Mouse (Mus musculus): ENCODE results near the gene Baz2b. TPM values are rescaled to one million over a fixed set of nuclear protein-coding genes. Genes with fewer than 3 reads are reported as not detected.

Baz2b gene
- polyA plus RNA-seq, 1 experiment from 2014 or later, result 22.1 TPM

DNA sequence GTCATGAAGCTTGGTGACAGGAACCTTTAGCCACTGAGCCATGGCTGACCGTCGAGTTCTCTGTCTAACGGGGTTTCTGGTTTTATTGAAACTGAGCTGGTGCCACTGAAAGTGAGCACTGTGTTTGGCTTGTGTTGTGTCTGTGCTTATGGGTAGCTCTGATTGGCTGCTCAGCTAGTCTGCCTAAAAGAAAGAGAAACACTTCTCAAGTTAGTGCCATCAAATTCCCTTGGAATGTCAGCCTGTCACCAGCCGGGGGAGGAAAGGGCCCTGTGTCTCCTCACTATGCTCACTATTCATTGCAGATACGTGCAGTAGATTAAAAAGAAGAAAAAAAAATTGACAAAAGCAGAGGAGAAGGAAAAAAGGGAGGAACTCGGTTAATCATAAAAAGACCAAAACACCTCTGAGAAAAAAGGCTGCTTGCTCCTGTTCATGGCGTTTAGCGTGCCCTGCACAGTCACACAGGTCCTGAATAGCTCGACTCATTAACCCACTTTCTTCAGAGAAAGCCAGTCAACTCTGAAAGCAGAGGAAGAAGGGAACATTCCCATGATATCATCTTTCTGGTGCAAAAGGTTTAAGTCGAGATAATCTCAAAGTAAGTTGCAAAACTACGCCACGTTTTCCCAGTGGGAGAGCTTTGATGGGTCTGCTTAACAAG, 93.6 kb downstream of the Baz2b start:
- no peaks in the 10 kb centered on the region for H3K9me3 ChIP-seq (replicated peaks)
- no peak overlapping the region for H3K4me2 ChIP-seq
- ATAC-seq, result no peak
- no peak overlapping the region for H3K4me3 ChIP-seq
- H3K27me3 ChIP-seq (replicated peaks), result no peaks in the 10 kb centered on the region
- H3K4me1 ChIP-seq, result peaks cover 35% of the 10 kb centered on the region
- H3K27ac ChIP-seq, result no peak overlapping the region
- H3K36me3 ChIP-seq, result peaks cover 6% of the 10 kb centered on the region
- 65% methylated on average over 12 of the region's 12 CpGs for WGBS (ENCODE audit: insufficient replicate concordance)
- H3K9ac ChIP-seq, result no peak overlapping the region

DNA sequence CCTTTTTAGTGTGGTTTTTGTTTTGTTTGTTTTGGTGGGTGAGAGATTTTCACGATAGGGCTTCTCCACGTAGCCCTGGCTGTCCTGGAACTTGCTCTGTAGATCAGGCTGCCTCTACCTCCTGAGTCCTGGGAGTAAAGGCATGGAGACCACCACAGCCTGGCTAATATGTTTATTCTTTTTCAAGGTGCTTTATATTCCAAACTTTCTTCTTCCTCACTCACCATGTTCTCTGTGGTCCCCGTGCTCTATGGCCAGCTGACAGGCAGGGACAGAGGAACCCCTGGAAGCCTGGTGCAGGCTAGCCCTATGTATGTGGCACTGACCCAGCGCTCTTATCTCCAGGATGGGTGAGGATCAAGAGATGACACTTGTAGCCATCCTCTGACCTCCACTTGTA, 94.7 kb downstream of the Baz2b start:
- no peak overlapping the region for H3K4me3 ChIP-seq
- WGBS (ENCODE audit: insufficient replicate concordance), result 69% methylated on average over 4 of the region's 4 CpGs
- H3K27ac ChIP-seq, result no peak overlapping the region
- no peak overlapping the region for H3K4me2 ChIP-seq
- H3K9ac ChIP-seq, result no peak overlapping the region
- H3K4me1 ChIP-seq, result peaks cover 24% of the 10 kb centered on the region
- H3K36me3 ChIP-seq, result peaks cover 10% of the 10 kb centered on the region
- H3K27me3 ChIP-seq (replicated peaks), result no peaks in the 10 kb centered on the region
- no peak for ATAC-seq
- no peaks in the 10 kb centered on the region for H3K9me3 ChIP-seq (replicated peaks)

DNA sequence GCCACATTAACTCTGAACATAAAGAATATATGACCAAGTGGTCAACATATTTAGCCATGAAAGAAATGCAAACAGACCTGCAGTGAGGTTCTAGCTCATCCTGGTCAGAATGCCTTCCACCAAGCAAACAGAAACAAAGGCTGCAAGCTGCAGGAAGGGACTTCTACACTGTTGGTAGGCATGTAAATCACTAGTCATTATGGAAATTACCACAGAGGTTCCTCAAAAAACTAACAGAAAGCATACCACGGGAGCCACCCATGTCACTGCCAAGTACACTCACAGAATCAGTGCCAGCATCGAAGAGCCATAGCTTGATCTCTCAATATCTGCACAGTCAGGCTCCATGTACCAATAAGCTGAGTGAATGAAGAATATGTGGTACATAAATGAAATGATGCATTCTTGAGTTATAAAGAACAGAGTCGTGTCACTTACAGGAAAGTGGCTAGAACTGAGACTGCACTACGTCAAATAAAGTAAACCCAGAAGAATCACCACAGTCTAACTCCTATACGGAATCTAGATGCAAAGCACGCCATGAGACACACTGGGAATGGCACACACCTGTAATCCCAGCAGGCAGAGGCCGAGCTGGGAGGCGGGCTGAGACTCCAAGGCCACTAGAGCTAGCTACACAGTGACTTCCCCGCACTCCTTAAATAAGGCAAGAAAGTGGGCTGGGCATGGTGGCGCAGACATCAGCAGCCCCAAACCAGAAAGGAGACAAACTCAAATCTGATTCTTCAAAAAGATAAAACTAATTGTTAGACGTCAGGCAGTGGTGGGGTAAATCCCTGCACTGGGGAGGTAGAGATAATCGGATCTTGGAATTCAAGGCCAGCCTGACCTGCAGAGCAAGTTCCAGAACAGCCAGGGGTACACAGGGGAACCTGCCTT, 95.7 kb downstream of the Baz2b start:
- 74% methylated on average over 12 of the region's 12 CpGs for WGBS (ENCODE audit: insufficient replicate concordance)
- no peak for ATAC-seq
- no peaks in the 10 kb centered on the region for H3K9me3 ChIP-seq (replicated peaks)
- no peak overlapping the region for H3K9ac ChIP-seq
- no peak overlapping the region for H3K4me2 ChIP-seq
- no peak overlapping the region for H3K27ac ChIP-seq
- no peaks in the 10 kb centered on the region for H3K27me3 ChIP-seq (replicated peaks)
- no peak overlapping the region for H3K4me3 ChIP-seq
- peaks cover 10% of the 10 kb centered on the region for H3K36me3 ChIP-seq
- H3K4me1 ChIP-seq, result peaks cover 20% of the 10 kb centered on the region

DNA sequence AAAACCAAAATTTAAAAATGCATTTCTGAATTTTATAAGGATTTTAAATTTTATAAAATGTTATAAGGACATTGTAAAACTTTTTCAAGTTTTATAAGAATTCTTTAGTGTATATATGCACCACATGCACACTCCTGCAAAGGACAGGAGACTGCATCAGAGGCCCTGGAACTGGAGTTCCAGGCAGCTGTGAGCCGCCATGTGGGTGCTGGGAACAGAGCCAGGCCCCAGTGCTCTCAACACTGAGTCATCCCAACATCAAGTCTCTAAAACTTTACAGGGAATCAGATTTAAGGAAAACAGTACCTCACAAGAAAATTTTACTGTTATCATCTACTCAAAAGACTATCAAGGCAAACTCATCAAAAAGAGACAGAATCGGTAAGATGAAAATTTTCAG, 97.5 kb downstream of the Baz2b start:
- no peaks in the 10 kb centered on the region for H3K9me3 ChIP-seq (replicated peaks)
- H3K27ac ChIP-seq, result no peak overlapping the region
- H3K4me2 ChIP-seq, result no peak overlapping the region
- 85% methylated on average over 2 of the region's 2 CpGs for WGBS (ENCODE audit: insufficient replicate concordance)
- ATAC-seq, result no peak
- H3K36me3 ChIP-seq, result peaks cover 10% of the 10 kb centered on the region
- H3K4me1 ChIP-seq, result peaks cover 12% of the 10 kb centered on the region
- no peak overlapping the region for H3K4me3 ChIP-seq
- no peaks in the 10 kb centered on the region for H3K27me3 ChIP-seq (replicated peaks)
- H3K9ac ChIP-seq, result no peak overlapping the region

DNA sequence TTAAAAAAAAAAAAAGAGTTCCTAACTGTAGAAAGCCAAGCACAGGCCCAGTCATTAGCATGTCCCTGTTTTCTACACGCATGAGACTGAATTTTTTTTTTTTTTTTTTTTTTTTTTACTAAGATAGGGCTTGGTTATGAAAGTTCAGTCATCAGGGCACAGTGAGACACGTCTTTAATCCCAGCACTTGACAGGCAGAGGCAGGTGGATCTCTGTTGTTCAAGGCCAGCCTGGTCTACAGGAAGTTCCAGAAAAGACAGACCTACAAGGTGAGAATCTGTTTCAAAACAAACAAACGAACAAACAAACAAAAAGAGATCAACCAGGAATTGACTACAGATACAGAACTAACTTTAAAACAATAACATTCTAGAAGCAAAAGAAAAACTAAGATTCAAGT, 100.6 kb downstream of the Baz2b start:
- H3K4me3 ChIP-seq, result no peak overlapping the region
- WGBS (ENCODE audit: insufficient replicate concordance), result 69% methylated on average over 3 of the region's 3 CpGs
- no peaks in the 10 kb centered on the region for H3K27me3 ChIP-seq (replicated peaks)
- no peak overlapping the region for H3K27ac ChIP-seq
- no peak for ATAC-seq
- H3K9me3 ChIP-seq (replicated peaks), result no peaks in the 10 kb centered on the region
- peaks cover 8% of the 10 kb centered on the region for H3K36me3 ChIP-seq
- peaks cover 8% of the 10 kb centered on the region for H3K4me1 ChIP-seq
- H3K9ac ChIP-seq, result no peak overlapping the region
- no peak overlapping the region for H3K4me2 ChIP-seq

DNA sequence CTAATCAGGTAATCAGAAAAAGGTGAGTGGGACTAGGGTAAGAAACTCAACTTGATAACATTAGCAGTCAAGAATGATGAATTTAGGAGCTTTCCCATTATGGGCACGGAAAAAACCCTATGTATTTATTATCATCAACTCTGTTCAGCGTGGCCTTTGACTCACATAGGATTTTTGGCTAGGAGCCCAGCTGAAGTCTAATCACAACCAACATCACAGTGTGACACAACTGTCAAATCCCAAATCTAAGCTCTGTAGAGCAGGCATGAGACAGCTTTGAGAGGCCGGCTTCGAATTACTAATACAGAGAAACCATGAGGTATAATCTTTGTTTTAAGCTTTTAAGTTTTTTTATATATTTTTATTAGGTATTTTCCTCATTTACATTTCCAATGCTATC, 113.0 kb downstream of the Baz2b start:
- H3K9ac ChIP-seq, result no peak overlapping the region
- no peak overlapping the region for H3K4me2 ChIP-seq
- H3K27ac ChIP-seq, result no peak overlapping the region
- no peaks in the 10 kb centered on the region for H3K9me3 ChIP-seq (replicated peaks)
- ATAC-seq, result no peak
- H3K36me3 ChIP-seq, result no peaks in the 10 kb centered on the region
- no peaks in the 10 kb centered on the region for H3K27me3 ChIP-seq (replicated peaks)
- no peaks in the 10 kb centered on the region for H3K4me1 ChIP-seq
- H3K4me3 ChIP-seq, result no peak overlapping the region
- 90% methylated on average over 4 of the region's 4 CpGs for WGBS (ENCODE audit: insufficient replicate concordance)

DNA sequence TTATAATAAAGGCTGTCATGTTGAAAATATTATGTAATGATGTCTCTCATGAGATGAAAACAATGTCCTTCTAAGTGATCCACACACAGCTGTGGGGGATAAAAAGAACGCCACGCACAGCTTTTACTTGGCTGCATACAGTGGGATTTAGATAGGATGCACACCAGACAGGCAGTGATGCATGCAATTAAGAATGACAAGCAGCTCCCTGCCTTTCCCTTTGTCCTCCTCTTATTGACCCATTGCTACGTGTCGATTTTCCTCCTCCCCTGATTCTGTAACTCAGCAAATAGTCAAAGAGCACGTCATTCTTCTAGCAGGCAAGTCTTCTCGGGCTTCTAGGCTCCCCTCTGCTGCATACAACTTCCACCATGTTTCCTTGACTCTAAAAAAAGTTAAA, 119.4 kb downstream of the Baz2b start:
- 74% methylated on average over 6 of the region's 6 CpGs for WGBS (ENCODE audit: insufficient replicate concordance)
- ATAC-seq, result no peak

DNA sequence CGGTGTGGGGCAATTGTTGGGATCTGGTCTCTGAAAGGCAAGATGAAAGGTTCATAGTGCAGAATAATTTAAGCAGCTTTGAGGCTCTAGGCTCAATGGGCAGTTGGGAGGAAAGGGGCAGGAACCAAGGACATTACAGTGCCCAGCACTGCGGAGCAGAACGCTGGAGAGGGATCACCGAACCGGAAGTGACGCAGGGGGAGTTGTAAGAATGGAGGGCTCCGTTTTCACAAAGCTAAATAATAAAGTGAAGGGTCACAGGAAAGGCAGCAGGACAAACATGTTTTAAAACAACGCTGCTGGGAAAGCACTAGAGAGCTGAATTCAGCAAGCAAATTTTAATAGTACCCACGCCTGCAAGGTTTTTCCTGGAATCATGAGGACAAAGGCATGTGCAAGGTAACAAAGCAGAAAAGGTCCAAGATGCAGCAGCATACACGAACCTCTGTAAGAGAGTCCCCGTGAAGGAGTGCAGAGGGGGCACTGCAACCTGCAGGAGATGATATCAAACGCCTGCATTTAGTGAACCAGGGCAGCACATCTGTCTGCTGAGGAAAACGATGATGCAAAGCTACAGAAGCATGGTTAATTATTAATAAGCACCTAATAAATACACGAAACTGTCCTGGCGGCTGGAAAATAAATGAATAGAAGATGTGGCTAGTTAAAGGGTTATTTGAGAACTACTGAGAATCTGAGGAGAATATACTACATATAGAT, 120.0 kb downstream of the Baz2b start:
- Histone ChIP-seq H3K9ac (no peak overlapping the region), H3K4me2 (peak overlapping the region; percentile 7; the same call in 1 of the 2 replicates), H3K4me3 (no peak overlapping the region), H3K27ac (no peak overlapping the region), H3K9me3 (replicated peaks) (no peaks in the 10 kb centered on the region), H3K36me3 (no peaks in the 10 kb centered on the region), H3K4me1 (peaks cover 10% of the 10 kb centered on the region; the same call in 1 of the 2 replicates), H3K27me3 (replicated peaks) (no peaks in the 10 kb centered on the region)
- 71% methylated on average over 15 of the region's 15 CpGs for WGBS (ENCODE audit: insufficient replicate concordance)
- no peak for ATAC-seq

More for the DNA sequence above, 119.4 kb downstream of the Baz2b start:
- Histone ChIP-seq H3K9me3 (replicated peaks) (no peaks in the 10 kb centered on the region), H3K27me3 (replicated peaks) (no peaks in the 10 kb centered on the region), H3K4me2 (no peak overlapping the region), H3K4me3 (no peak overlapping the region), H3K4me1 (peaks cover 10% of the 10 kb centered on the region; the same call in 1 of the 2 replicates), H3K9ac (no peak overlapping the region), H3K36me3 (no peaks in the 10 kb centered on the region), H3K27ac (peak overlapping the region; percentile 4; the same call in 1 of the 2 replicates)

DNA sequence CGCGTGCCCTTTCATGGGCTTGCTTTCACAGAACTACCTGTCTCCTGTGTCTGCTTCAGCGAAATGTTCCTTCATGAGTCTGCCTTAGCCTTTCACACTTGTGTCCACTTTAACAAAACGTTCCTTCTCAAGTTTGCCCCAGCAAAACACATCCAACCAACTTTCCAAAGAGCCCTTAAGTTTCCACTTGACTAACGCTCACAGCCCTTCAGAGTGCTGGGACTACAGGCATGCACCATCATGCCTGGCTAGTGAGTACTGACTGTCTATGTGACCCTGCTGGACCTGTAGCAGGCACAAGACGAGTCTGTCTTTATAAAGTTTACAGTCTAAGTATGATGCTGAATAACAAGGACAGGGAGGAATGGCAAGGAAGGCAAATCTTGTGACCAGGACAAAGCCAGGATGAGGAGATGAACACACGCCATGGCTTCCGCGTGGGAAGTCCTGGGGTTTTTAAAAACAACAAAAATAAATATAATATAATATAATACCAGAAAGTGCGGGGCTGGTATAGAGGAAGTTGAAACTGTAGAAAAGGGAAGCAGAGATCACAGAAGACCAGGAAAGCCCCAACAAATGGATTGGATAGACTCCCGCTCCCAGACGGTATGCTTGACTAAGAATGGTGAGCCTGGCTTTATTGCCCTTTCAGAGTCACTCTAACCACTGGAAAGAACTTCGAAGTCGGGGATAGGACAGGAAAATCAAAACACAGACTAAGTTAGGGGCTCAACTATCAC, 120.7 kb downstream of the Baz2b start:
- Histone ChIP-seq H3K9ac (no peak overlapping the region), H3K27me3 (replicated peaks) (no peaks in the 10 kb centered on the region), H3K4me3 (no peak overlapping the region), H3K4me1 (peaks cover 10% of the 10 kb centered on the region; the same call in 1 of the 2 replicates), H3K9me3 (replicated peaks) (no peaks in the 10 kb centered on the region), H3K27ac (no peak overlapping the region), H3K36me3 (no peaks in the 10 kb centered on the region), H3K4me2 (no peak overlapping the region)
- ATAC-seq, result no peak
- 82% methylated on average over 14 of the region's 14 CpGs for WGBS (ENCODE audit: insufficient replicate concordance)

DNA sequence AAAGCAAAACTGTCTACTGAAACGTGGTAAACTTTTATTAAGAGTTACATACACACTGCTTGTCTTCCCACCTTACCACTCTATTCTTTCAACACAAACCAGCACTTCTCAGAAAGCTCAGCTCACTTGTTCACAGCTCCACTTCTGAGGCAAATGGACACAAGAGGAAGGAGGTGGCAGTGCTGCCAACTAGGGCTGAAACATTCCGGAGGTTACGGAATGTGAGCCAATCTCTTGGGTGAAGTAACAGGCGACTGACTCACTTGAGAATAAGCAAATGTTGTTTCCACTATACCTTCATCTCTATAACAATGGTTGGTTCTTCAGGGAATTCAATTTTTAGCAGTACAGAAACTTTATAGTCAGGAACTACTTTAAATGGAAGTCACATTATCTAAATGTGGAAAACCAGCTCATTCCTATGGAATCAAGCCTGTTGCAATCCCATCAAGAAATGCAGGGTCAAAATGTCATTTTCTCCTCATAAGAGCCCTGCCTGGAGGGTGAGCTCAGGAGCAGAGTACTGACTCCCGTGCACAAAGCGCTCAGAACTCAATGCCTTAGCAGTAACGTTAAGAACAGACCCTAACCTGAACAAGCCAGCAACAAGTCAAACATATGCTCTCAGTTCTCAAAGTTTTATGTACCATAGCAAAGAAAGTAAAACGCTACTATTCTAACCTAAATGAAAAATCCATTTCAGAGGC, 123.3 kb downstream of the Baz2b start:
- Histone ChIP-seq H3K4me1 (peaks cover 20% of the 10 kb centered on the region), H3K9ac (no peak overlapping the region), H3K4me3 (no peak overlapping the region), H3K36me3 (no peaks in the 10 kb centered on the region), H3K4me2 (no peak overlapping the region), H3K27ac (no peak overlapping the region), H3K9me3 (replicated peaks) (no peaks in the 10 kb centered on the region), H3K27me3 (replicated peaks) (no peaks in the 10 kb centered on the region)
- ATAC-seq, result no peak
- WGBS (ENCODE audit: insufficient replicate concordance), result 72% methylated on average over 8 of the region's 8 CpGs

DNA sequence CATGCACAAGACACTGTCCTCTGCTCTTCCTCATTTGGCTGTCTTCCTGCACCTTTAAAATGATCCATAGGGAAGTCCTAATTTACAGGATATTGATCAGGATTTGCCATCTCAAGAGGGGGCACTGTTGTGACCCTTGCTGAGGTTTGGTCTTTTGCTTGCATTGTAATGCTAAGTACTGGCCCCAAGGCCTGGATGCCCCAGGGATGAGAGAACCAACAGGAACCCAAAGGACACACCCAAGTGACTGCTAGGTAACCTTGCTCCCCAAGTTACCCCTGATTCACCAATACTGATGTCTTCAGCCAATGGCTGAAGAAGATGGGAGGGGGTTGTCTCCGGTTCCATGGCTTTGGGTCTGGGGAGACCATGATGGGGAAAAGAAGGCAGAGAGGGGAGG, 124.8 kb downstream of the Baz2b start:
- no peak for ATAC-seq
- H3K27ac ChIP-seq, result no peak overlapping the region
- H3K27me3 ChIP-seq (replicated peaks), result no peaks in the 10 kb centered on the region
- peaks cover 19% of the 10 kb centered on the region for H3K4me1 ChIP-seq
- no peaks in the 10 kb centered on the region for H3K36me3 ChIP-seq
- 75% methylated on average over 1 of the region's 1 CpGs for WGBS (ENCODE audit: insufficient replicate concordance)
- H3K9me3 ChIP-seq (replicated peaks), result no peaks in the 10 kb centered on the region
- H3K4me3 ChIP-seq, result no peak overlapping the region
- no peak overlapping the region for H3K9ac ChIP-seq
- no peak overlapping the region for H3K4me2 ChIP-seq

All from liver, embryonic 12.5 days (tissue).